Comparison of ENCODE assay signal across 15 mouse cellular contexts in genomic region chr5:3787548-3787947, GRCm38 (mm10). TPM values are rescaled to one million over a fixed set of nuclear protein-coding genes. Genes with fewer than 3 reads are reported as not detected.
A peak's percentile ranks its signal among the peaks of the same experiment; 100 is the strongest.
DNase-seq lines count a peak whose midpoint lies in the region; ATAC-seq and TF ChIP-seq lines count a peak whose summit lies in the region.
"Had no signal": no experiment of that assay in that cellular context is flagged by ENCODE, and none has a peak within 500 bp of the region (broad histone marks: within the 10 kb centered on the region; RNA-seq: fewer than 3 reads in every experiment).

No protein-coding gene starts in this region.

- peak; percentile 97 for ATAC-seq in Patski
- peak; percentile 46; the same call in 1 of the 2 replicates for ATAC-seq in granulocyte monocyte progenitor cell, adult 5-6 weeks (replicated peaks; ENCODE audit: poor library complexity, severe bottlenecking)
- no peak for ATAC-seq in neural tube, embryonic 15.5 days (ENCODE audit: low FRiP score)
- ATAC-seq in hindbrain, embryonic 16.5 days: no peak
- ATAC-seq: hindbrain, postnatal 0 days had no signal

- H3K36me3 ChIP-seq in neural tube, embryonic 15.5 days: no peaks in the 10 kb centered on the region
- H3K36me3 ChIP-seq in hindbrain, embryonic 16.5 days (ENCODE audit: control insufficient read depth, insufficient read depth, low read length): no peaks in the 10 kb centered on the region
- H3K36me3 ChIP-seq: forebrain, embryonic 10.5 days; heart, embryonic 13.5 days; midbrain, embryonic 12.5 days had no signal

- POLR2A ChIA-PET in Patski (lab: Charles Lee): interaction anchor here (1.6 kb wide), 1 partner anchor 15 kb away, joined by 5 read pairs; the partner anchor contains the start of genes Ankib1 and Krit1

- WGBS in neural tube, embryonic 15.5 days: 76% methylated on average over 4 of the region's 4 CpGs
- WGBS in hindbrain, embryonic 16.5 days: 88% methylated on average over 4 of the region's 4 CpGs

- in situ Hi-C loops in Patski (cut with MboI; ENCODE audit: low pct_unique_long_range_greater_than_20kb): no loop called here

- no peak overlapping the region for H3K4me3 ChIP-seq in neural tube, embryonic 15.5 days (replicated peaks)
- no peak overlapping the region for H3K4me3 ChIP-seq in hindbrain, embryonic 16.5 days (ENCODE audit: low read length)
- H3K4me3 ChIP-seq: forebrain, embryonic 10.5 days; heart, embryonic 13.5 days; midbrain, embryonic 12.5 days had no signal

- peaks cover 7% of the 10 kb centered on the region for H3K4me1 ChIP-seq in neural tube, embryonic 15.5 days
- peaks cover 3% of the 10 kb centered on the region; the same call in 1 of the 2 replicates for H3K4me1 ChIP-seq in hindbrain, embryonic 16.5 days (ENCODE audit: control insufficient read depth, insufficient read depth, low read depth, low read length)
- H3K4me1 ChIP-seq: forebrain, embryonic 10.5 days; midbrain, embryonic 12.5 days had no signal

- H3K9me3 ChIP-seq in neural tube, embryonic 15.5 days (replicated peaks): no peaks in the 10 kb centered on the region
- no peaks in the 10 kb centered on the region for H3K9me3 ChIP-seq in hindbrain, embryonic 16.5 days (ENCODE audit: control insufficient read depth, low read length)
- H3K9me3 ChIP-seq: forebrain, embryonic 10.5 days; heart, embryonic 13.5 days; midbrain, embryonic 12.5 days had no signal

- no peaks in the 10 kb centered on the region for H3K27me3 ChIP-seq in Patski
- no peaks in the 10 kb centered on the region for H3K27me3 ChIP-seq in neural tube, embryonic 15.5 days (replicated peaks)
- H3K27me3 ChIP-seq in hindbrain, embryonic 16.5 days (replicated peaks; ENCODE audit: control insufficient read depth, insufficient read depth, low read length): no peaks in the 10 kb centered on the region
- H3K27me3 ChIP-seq: CH12.LX; heart, embryonic 13.5 days; midbrain, embryonic 12.5 days had no signal

- no peak for TF ChIP-seq CTCF in Patski (IDR thresholded peaks at IDR 0.05)

- no peak overlapping the region for H3K4me2 ChIP-seq in neural tube, embryonic 15.5 days
- H3K4me2 ChIP-seq in hindbrain, embryonic 16.5 days (ENCODE audit: low read length): no peak overlapping the region
- H3K4me2 ChIP-seq: heart, embryonic 13.5 days; midbrain, embryonic 12.5 days had no signal

- no peak overlapping the region for H3K27ac ChIP-seq in neural tube, embryonic 15.5 days (replicated peaks)
- no peak overlapping the region for H3K27ac ChIP-seq in hindbrain, embryonic 16.5 days (ENCODE audit: low read depth, low read length)
- H3K27ac ChIP-seq: forebrain, embryonic 10.5 days; heart, embryonic 13.5 days; hindbrain, postnatal 0 days; midbrain, embryonic 12.5 days had no signal

- peak; percentile 35 for DNase-seq in kidney, adult 18-20 months
- no peak for DNase-seq in kidney, adult 11 months
- DNase-seq in 3T3-L1 (ENCODE audit: low read depth, low spot score) (peak; percentile 85), Patski (ENCODE audit: low read depth, low spot score) (peak; percentile 48)
- DNase-seq: left cerebral cortex, postnatal 4 days; right cerebral cortex, postnatal 4 days had no signal

- H3K9ac ChIP-seq in neural tube, embryonic 15.5 days (replicated peaks): no peak overlapping the region
- H3K9ac ChIP-seq in hindbrain, embryonic 16.5 days (ENCODE audit: low read depth, low read length): no peak overlapping the region
- H3K9ac ChIP-seq: heart, embryonic 13.5 days; midbrain, embryonic 12.5 days had no signal

- CTCF ChIA-PET in Patski (lab: Charles Lee): interaction anchor here (0.9 to 1.3 kb wide), 3 partner anchors 11 to 17 kb away, joined by 3 to 4 read pairs (median 4); no protein-coding TSS in a partner anchor

RNA-seq across cellular contexts. Expression of gene Ankib1, which starts 15.2 kb away (rescaled TPM):
- polyA plus RNA-seq in Patski (2021): 35.3 TPM
- 19.2 and 27.2 TPM in 2 replicates for total RNA-seq in granulocyte monocyte progenitor cell, adult 5-6 weeks (2014; fragmentation: Nextera tagmentation)
- total RNA-seq in granulocyte monocyte progenitor cell, adult 5-6 weeks (2017): 26.7 and 38.1 TPM in 2 replicates
- polyA plus RNA-seq in neural tube, embryonic 15.5 days (2015; fragmentation: Nextera tagmentation; extraction: Ambion mirVana): 15.5 and 15.9 TPM in 2 replicates
- polyA plus RNA-seq in hindbrain, embryonic 16.5 days (2015; fragmentation: Nextera tagmentation; extraction: Ambion mirVana): 15.4 and 15.6 TPM in 2 replicates

RNA-seq across cellular contexts. Expression of gene Krit1, which starts 15.4 kb away (rescaled TPM):
- 46.1 TPM for polyA plus RNA-seq in Patski (2021)
- total RNA-seq in granulocyte monocyte progenitor cell, adult 5-6 weeks (2014; fragmentation: Nextera tagmentation): 46.1 and 60.6 TPM in 2 replicates
- 46.8 and 53.2 TPM in 2 replicates for total RNA-seq in granulocyte monocyte progenitor cell, adult 5-6 weeks (2017)
- 48.8 and 49.4 TPM in 2 replicates for polyA plus RNA-seq in neural tube, embryonic 15.5 days (2015; fragmentation: Nextera tagmentation; extraction: Ambion mirVana)
- 43.2 and 46.0 TPM in 2 replicates for polyA plus RNA-seq in hindbrain, embryonic 16.5 days (2015; fragmentation: Nextera tagmentation; extraction: Ambion mirVana)

RNA-seq across cellular contexts. Expression of gene Lrrd1, which starts 57.4 kb away (rescaled TPM):
- 0.35 TPM for polyA plus RNA-seq in Patski (2021)
- total RNA-seq in granulocyte monocyte progenitor cell, adult 5-6 weeks (2014; fragmentation: Nextera tagmentation): 0.36 and 0.80 TPM in 2 replicates
- 0.10 and 0.30 TPM in 2 replicates for total RNA-seq in granulocyte monocyte progenitor cell, adult 5-6 weeks (2017)
- 0.05 and 0.11 TPM in 2 replicates for polyA plus RNA-seq in neural tube, embryonic 15.5 days (2015; fragmentation: Nextera tagmentation; extraction: Ambion mirVana)
- polyA plus RNA-seq in hindbrain, embryonic 16.5 days (2015; fragmentation: Nextera tagmentation; extraction: Ambion mirVana): 0.13 and 0.19 TPM in 2 replicates
- total RNA-seq: CH12.LX; hindbrain, postnatal 0 days; left cerebral cortex, postnatal 4 days had no signal
- polyA plus RNA-seq: hindbrain, postnatal 0 days; liver, embryonic 16.5 days; midbrain, embryonic 12.5 days had no signal

Comparison
In these comparisons a context has a peak if more than half of its experiments do, and no peak if none do; other contexts are left out.
1. ATAC-seq: peak in Patski (single experiment) and granulocyte monocyte progenitor cell, adult 5-6 weeks (single experiment); none in neural tube, embryonic 15.5 days (single experiment) and hindbrain, embryonic 16.5 days (single experiment).